Mouse (Mus musculus) lung, adult 2 months (tissue): Measurements from ENCODE around the gene Htr1b.

ENCODE experiments used
- CTCF ChIP-seq: fragments of 200-500 bp; IDR thresholded peaks from 2 replicates; pipeline ENCODE4 v1.5.1; 2011; ENCODE audit warnings: mild to moderate bottlenecking, low read length, control low read depth; ENCODE audit not compliant: insufficient read depth
- POLR2A ChIP-seq: fragments of 200-500 bp; IDR thresholded peaks from 2 replicates; pipeline ENCODE4 v1.6.1; 2011; ENCODE audit warnings: low read depth, mild to moderate bottlenecking, control low read depth, low read length, borderline replicate concordance; ENCODE audit errors: extremely low read depth

DNA sequence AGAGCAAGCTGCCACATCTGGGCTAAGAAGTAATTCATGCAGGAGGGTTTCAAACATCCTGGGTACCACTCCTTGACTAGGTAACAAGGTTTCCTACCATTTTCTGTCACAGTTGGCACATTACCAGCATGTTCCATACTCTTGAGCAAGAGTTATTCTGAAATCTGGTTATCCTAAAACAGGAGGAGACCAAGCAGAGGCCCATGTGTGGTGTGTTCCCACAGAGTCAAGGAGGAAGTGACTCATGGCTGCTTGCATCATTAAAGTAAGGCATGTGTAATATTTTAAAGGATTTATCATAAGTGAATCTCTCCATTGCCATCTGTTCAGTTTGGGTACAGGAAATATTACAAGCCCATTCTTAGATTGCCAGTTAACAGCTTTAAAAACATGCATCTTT is 7.7 kb downstream of the Htr1b start:
- TF ChIP-seq CTCF: no peak
- no peak for TF ChIP-seq POLR2A
